Mouse (Mus musculus): Measurements from ENCODE around the gene Prickle3.

DNA sequence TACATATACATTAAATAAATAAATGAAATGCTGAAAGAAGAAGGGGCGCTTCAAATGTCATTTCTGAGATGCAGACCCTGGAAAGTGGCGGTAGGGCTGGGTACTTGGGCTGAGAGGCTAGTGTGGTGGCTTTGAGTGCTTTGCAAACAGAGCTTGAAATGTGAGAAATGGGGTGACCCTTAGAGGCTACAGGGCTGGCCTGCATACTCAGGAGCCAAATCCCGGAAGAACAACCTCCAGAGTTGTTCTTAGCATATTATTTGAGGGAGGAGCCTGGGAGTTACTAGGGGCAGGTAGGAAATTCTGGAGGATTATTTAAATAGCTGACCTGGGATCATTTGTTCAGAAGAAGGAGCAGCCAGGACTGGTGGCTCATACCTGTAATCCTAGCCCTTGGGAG is 33.4 kb downstream of the Prickle3 start:
- TF ChIP-seq CTCF (IDR thresholded peaks at IDR 0.05; ENCODE audit: low read depth) (no peak), EP300 (IDR thresholded peaks at IDR 0.05; ENCODE audit: low read depth) (no peak)

Measured in liver, embryonic 14.5 days (tissue).